Mouse (Mus musculus) spleen, adult 18-20 months (tissue): ENCODE data around the gene Rexo2.
"Not testable (repeated sequence)": the region's sequence is repeated elsewhere in the genome, so short reads cannot be mapped to it uniquely, and the experiment has no call there.

ENCODE experiments used
- DNase-seq, 2 experiments: peaks; one replicate each; pipeline ENCODE4 v3.0.0; 2022; ENCODE audit warnings: mixed read lengths in 2 of 2

Gene Rexo2

DNA sequence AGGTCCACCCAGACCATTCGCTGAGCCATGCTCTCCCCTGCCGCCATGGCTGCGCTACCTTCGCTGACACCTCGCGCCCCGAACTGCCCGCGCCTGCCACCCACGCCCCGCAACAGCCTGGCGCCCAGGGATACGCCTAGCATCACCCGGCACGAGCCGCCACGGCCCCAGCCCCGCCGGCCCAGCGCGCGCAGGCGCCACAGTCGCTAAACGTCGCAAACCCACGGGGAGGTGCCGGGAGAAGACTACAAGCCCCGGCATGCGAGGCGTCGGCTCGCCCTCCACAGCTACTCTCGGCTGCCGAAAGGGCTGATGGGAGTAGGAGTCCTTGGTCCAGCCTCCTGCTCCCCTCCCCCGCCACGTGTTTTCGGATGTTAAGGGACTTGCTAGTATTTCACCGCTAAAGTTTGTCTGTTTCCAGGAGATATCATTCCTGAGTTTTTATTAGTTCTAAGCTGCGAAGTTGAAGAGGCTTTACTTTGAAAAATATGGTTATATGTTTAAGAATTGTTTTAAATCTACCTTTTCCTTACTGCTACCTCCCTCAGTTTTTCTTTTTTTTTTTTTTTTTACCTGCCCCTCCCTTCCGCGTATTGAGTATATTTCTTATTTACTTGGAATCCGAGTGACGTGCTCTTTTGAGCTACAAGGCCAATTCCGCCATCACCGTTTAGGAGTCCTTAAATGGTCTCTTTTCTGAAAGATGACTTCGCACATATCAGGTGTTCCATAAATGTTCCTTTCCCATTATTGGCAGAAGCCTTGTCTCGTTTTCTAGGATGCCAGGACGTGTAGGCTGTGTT, at the start of gene Rexo2:
Gene Rexo2, minus strand, starts transcription at position 213 of the 803 bp plus-strand sequence.
- peak; percentile 92 to 95 for DNase-seq

DNA sequence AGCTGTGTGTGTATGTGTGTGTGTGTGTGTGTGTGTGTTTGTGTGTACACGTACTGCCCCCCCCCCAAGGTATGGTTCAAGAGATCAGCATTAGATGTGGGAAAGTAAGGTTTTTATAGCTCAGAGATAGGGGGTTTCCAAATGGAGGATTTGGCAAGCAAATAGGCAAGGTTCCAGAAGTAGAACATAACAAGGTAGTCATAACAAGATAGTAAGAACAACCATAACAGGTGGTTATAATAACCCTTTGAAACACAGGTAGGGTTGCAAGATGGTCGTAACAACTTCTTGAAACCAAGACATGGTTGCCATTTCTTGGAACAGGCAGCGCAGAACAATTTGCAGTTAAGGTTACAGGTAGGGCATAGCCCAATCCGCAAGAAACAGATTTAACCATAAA, 46.1 kb upstream of the Rexo2 start:
- DNase-seq, result no peak

GRCm38 (mm10) chr9:48525566-48525965, 45.1 kb upstream of the Rexo2 start:
- DNase-seq, result no peak

GRCm38 (mm10) chr9:48520405-48520804, 40.0 kb upstream of the Rexo2 start:
- DNase-seq, result not testable (repeated sequence)

- no peak for DNase-seq
Observed at GRCm38 (mm10) chr9:48517372-48518130, 37.1 kb upstream of the Rexo2 start.

DNA sequence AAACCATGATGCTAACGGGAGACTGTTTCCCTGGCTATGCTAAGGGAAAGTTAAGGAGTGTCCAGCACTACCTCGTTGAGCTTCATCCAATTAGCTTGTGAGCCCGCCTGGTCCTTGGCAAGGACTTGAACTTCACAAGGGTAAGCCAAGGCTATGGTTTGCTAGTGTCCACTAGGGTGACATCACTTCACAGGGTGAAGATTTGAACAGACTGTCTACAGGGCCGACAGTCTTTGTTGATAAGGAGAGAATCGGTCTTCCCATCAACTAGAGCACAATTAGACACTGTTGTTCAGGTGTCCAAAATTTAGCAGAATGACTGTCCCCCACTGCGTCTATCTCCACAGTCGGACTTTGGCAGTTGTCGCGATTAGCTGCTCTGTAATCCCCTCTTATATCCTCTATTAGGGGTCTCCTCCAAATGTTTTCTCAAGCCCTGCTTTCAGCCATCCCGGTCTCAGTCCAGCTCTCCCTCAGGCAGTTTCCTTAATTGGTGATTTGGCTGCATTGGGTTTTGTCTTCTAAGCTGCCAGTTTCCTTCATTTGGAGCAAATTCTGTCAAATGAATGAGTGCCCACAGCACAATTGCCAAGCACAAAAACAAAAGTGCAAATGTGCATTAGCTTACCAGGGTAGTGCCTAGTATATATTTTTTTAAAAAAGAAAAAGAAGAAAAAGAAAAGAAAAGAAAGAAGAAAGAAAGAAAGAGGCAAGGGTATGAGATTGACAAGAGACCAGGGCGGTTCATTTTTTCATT, 36.4 kb upstream of the Rexo2 start:
- no peak for DNase-seq

DNA sequence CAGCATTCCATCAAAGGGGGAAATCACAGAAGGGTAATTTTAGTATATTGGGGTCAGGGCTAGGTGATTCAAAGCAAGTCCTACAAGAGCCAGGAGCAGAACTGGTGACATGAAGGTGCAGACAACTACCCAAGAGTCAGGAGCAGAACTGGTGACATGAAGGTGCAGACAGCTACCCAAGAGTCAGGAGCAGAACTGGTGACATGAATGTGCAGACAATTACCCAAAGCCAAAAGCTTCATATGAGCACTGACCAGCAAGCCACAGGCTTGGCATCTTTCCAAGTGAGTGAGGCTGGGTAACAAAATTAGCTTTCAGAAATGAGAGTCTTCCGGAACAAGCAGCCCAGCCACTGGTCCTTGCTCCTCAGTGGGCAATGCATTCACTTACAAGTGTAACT, 34.9 kb upstream of the Rexo2 start:
- no peak for DNase-seq

DNA sequence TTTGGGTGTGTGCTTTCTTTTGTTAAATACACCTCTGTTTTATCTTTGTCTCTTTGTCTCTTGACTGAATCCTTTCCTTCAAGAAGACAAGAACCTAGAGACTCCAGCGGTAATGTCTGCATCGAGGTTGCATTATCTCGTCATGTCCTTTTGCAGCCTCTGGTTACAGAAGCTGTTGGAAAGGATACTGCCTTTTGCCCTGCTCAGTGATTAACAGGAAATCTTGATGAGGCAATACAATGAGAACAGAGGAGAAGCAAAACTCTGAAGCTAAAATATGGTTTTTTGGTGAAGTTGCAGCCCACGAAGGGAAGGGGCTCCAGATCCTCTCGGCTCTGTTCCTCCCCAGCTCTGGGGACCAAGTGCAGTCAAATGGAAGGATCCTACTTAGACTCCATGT, 29.7 kb upstream of the Rexo2 start:
- no peak for DNase-seq

DNA sequence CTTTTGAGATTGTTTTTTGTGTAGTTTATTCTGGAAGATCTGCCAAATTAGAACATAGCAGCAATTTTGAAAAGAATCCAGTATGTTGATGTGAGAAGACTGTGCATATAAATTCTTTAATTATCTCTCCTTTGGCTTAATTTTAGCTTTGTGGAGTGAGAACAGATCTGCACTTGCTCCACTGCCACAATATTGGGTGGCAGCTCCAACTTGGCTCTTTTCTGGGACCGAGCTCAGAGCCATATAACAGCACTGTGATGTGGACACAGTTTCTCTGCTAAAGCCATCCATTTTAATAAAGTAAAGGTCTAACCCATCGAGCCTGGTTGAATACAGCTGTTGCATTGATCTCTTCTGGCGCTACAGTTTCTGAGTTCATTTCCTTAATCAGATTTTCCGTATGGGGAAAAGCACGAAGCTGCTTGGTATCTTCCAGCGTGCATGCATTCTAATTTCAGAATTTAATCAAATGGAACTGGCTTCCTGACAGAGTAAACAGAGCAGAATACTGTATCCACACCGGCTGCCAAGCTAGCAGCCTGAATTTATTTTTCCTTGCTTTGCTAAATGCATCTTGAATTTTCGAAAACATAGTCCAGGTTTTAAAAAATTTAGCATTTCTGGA, 24.4 kb upstream of the Rexo2 start:
- DNase-seq, result no peak

DNA sequence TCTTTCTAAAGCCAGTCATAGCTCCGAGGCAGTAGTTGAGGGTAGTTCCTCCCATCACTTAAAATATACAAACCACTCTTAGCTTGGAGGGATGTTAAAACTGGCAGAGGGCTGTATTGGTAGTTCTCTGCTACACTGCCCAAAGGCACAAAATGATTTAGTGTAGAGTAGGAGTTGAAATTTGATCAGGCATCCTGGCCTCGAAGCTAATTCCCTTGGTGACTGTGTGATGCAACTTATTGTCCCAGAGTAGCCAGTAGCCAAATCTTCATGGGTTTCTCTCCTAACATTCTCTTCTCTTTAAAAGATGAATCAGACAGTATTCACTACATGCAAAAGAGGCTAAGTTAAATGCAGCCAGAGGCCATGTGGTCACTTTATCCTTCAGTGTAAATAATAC, 22.6 kb upstream of the Rexo2 start:
- DNase-seq, result no peak

DNA sequence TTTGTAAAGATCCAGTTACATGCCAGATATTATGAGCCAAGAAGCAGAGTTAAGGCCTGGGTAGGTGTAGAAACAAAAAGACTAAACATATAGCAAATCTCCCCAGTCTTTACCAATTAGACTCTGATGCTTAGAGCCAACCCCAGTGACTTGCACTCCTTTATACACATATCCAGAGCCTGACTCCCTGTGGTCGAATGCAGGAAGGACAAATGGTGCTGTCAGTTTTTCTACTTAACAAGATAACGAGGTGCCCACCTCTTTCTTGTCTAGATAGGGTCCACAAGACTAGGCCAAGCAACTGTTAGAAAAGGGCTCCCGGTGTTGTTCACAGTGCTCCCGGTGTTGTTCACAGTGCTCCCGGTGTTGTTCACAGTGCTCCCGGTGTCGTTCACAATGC, 20.8 kb upstream of the Rexo2 start:
- DNase-seq, result no peak

DNA sequence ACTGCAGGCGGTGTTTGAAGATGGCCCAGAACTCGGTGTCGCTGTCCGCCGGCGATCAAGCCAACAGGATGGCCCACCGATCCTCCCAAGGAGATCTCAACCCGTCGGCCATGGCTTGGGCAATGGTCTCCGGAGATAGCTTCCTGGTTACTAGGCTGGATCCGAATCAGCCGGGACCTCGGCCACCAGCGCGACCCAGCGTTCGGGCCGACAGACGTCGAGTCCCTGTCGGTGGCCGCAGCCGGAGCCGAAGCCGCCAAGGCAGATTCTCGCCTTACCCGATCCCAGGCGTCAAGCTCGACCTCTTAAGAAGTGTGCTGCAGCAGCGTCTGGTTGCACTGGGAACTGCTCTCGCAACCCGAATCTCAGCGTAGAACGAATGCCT, 15.1 kb upstream of the Rexo2 start:
- no peak for DNase-seq

- DNase-seq, result peak; percentile 88
Observed at GRCm38 (mm10) chr9:48494817-48495547, 14.6 kb upstream of the Rexo2 start, which contains the start of the genes Rbm7 and Gm5617. Gene Rbm7 (minus strand): TSS chr9:48495299. Gene Gm5617 (plus strand): TSS chr9:48495442.

DNA sequence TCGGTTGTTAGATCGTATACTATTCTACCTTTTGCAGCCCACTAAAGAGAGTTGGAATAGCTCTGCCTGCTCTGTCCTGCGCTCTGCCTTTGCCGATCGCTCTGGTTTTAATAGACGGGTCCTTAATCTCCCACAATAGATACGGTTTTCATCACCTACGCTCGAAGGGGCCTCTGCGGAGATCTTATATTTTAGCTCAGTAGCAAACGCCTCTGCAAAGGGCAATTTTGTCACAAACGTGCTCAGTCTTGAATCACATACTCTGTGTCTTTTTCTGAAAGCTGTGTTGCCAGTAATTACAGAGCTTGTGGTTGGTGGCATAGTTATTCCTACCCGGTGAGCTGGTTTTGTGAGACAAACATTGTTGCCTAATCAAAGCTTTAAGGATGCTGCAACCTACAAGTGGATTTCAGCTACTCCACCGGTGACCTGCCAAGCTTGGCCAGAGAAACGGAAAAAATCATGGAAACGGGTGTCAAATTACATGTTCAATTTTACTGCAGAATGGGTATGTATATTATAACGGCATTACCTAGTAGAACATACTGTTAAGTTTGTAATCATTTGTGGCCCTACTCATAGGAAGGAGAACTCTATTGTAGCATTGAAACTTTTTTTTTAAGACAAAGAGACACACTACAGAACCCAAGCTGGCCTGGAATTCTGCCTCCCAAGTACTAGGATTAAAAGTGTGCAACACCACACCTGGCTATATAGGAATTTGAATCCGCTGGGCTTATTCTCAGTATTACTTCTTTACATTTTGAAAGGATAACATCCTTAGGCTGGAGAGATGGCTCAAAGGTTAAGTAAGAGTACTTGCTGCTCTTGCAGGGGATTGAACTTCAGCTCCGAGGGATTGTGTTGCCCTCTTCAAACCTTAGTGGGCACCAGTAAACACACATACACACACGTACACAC, 1.1 kb upstream of the Rexo2 start:
- no peak for DNase-seq

DNA sequence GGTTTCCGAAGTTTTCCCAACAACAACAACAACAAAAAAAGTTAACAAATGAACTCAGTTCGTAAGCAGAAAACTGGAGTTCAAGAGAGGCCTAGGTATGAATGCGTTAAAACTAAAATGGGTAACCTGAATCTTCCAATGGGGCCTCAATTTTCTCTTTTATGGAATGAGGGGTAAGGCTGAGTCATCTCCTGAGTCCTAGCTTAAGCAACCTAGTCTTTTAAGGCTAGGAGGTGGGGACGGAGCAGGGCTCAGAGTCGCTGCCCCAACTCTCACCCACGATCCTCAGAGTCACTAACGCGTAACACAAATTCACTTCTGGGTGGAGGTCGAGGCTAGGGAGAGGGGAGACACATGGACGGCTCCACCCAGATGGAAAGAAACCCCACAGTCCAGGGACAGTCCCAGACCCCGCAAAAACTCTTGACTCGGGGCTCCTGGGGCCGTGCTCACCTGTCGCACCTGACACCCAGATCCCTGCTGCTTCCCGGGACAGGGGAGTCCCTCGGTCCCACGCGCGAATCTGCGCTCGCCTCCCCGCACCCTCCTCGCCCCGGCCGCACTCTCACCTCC, 499 bp downstream of the Rexo2 start:
- DNase-seq, result no peak

- no peak for DNase-seq
Observed at GRCm38 (mm10) chr9:48478808-48479207, 1.6 kb downstream of the Rexo2 start.

- no peak for DNase-seq
Observed at GRCm38 (mm10) chr9:48476236-48477165, 3.9 kb downstream of the Rexo2 start.

DNA sequence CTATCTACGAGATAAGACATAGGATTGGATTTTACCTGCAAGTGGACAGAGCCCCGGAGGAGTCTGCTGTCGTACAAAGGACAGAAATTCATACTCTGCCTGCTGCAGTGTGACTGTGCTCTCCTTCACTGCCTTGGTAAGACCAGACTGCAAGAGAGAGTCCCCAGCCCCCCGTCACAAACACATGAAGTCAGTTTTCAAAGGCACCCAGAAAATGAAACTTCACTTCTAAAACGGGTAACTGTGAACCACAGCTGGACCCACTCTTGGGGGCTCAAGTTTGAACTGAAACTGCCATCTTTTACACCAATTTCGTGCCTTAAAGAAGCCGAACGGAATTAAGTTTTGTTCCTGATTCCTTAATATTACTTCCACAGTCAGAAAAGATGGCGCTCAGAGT, 6.1 kb downstream of the Rexo2 start:
- no peak for DNase-seq

DNA sequence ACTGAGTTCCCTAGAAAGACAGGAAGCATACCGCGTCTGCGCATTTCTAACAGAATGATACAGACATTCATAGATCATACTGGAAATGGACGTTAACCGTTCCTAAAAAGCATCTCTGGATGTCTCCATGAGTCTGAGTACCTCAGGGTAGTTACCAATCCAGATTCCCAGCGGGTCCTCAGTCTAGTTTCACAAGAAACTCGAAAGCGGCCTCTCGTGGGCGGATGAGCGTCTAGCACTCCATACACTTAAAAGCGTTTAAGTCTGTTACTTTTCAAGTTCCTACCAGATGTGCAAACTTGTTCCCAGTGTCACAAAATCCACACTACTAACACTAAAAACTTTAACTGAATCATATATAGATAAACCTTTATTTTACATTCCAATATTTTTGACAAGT, 7.3 kb downstream of the Rexo2 start:
- DNase-seq, result no peak
